Mouse (Mus musculus) heart, adult 9 months (tissue): Measurements from ENCODE around the gene Trmt112.
"Not testable (repeated sequence)": the region's sequence is repeated elsewhere in the genome, so short reads cannot be mapped to it uniquely, and the experiment has no call there.

Source experiments
- DNase-seq, 2 experiments: peaks; one replicate each; pipeline ENCODE4 v3.0.0; 2022; ENCODE audit warnings: low spot score in 2 of 2

The Trmt112 gene

DNA sequence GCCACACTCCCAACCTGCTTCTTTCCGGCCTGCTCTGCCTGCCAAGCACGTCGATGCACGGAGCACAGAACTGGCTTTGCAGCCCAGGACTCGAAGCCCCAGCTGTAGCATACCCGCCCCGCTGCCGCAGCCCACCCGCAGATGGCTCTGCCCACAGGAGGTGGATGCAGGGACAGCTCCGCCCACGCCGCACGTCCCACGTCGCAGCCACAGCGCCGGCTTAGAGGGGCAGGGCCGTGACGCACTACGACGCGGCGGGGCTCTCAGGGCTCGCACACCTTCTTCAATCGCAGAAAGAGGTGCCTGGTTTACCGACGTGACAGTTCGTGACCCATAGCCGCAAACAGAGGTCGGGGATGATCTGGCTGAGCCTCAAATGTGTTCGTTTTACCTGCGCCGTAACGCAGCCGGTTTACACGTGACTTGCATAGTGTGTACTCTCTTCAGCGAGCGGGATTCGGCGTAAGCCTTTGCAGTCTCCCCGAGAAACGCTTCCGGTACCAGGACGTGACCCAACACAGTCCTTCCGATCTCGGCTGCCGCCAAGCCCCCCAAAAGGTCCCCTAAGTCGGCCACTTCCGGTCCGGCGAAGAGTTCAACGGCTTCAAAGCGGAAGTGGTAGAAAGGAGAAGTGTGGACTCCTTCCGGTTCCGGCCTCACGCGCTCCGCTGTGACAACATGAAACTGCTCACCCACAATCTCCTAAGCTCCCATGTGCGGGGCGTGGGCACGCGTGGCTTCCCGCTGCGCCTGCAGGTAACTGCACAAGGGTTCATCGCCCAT is at the start of gene Trmt112, which contains the start of gene Prdx5:
Gene Trmt112, plus strand, starts transcription at position 192 of the 783 bp plus-strand sequence.
Gene Prdx5, minus strand, starts transcription at position 600 of the 783 bp plus-strand sequence.
- peak; percentile 89 to 92 for DNase-seq

DNA sequence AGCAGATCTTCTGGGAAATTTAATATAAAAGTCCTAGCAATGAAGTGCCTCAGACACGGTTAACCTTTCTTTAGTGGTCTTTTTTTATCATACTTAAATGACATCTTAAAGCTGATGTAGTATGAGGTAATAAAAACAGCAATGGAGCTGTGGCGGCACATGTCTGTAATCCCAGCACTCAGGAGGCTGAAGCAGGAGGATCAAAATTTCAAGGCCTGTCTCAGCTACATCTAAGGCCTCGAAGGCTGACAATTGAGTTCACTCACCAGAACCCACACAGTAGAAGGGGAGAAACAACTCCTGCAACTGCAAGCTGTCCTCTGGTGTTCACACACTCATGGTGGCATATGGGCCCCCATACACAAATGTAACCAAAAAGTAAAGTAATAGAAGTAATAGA is 49.5 kb upstream of the Trmt112 start:
- DNase-seq = no peak

DNA sequence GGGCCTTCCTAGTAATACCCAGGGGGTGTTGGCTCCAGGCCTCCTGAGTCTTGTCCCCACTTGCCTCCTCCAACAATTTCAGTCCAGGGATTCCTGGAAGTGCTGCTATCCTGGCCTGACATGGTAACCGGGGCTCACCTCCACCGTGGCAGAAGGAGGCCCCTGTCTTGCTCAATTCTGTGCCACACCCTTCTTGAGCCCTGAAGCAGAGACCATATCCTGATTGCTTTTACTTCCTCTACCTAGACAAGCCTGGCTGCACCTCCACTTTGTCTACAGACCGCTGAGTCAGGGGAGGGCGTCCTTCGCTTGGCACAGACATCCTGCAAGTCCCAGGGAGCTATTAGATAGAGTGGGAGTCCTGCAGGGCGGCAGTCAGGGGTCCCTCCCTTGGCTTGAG is 48.8 kb upstream of the Trmt112 start:
- DNase-seq = no peak

DNA sequence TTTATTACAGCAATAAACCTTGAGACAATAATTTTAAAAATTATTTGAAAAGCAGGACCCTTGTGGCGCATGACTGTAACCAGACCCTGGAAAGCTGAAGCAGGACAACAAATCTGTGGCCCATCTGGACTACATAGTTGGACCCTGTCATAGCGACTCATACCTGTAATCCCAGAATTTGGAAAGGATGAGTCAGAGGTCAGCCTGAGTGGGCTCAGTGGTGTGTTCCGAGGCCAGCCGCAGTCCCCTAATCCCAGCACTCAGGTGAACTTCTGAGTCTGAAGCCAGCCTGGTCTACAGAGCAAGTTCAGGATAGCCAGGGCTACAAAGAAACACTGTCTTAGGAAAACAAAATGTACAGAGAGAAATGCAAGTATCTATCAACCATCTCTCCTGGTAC is 48.0 kb upstream of the Trmt112 start:
- DNase-seq = no peak

DNA sequence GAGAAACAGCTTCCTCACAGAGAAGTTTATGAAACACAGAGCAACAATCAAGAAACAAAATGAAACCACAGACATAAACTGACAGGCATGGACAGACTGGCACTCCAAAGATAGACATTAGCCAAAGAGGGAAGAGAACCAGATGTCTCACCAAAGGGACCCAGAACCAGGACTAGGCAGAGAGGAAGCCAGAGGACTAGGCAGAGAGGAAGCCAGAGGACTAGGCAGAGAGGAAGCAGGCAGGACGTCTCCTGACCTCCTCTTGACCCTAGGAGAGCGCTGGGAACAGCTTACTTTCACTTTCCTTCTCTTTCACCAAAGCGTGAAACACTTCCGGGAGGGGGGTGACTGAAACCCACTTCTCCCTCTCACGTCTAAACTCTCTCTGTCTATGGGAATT is 40.1 kb upstream of the Trmt112 start:
- DNase-seq = peak; percentile 76 to 84

DNA sequence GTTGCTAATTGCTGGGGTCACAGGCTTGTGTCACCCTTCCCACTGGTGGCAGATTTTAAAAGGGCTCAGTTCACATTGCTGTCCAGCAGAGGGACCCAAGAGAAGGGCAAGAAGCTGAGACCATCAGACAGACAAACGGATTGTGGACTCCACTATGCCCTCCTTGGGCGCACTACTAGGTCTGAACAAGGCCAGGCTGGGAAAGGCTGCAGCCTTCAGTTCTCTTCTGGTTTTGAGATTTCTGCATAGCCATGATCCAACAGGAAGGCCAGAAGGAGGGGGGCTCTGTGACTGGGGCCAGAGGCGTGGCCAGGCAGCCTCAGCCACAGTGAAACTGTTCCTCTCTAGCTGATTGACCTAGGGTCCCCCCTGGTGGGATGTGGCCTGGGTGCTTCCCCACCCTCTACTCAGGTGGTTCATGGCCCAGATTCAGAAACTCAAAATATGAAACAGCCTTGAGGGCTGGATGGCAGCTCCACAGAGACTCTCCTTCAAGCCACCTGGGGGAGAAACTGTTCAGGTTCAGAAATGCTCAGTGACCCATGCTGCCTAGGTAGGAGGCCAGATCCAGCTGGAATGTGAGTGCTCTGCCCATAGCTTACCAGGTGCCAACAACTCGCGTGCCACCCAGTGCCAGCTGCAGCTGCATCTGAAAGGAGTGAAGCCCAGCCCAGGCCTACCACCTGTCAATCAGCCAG is 37.8 kb upstream of the Trmt112 start:
- peak in 1 of 2 experiments; percentile 23 for DNase-seq

DNA sequence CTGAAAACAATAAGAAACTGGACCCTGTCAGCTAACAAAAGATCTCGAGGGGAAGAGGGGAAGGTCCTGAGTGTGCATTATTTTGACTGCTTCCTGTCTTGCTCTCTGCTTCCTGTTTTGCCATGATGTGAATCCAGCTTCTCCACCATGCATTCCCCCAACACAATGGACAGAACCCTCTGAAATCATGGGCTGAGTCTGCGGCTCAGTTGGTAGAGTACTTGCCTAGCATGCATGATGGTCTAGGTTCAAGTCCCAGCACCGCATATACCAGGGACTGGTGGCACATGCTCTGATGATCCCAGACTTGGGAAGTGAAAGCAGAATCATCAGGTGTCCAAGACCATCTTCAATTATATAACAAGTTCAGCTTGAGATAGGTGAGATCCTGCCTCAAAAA is 36.8 kb upstream of the Trmt112 start:
- DNase-seq = no peak

DNA sequence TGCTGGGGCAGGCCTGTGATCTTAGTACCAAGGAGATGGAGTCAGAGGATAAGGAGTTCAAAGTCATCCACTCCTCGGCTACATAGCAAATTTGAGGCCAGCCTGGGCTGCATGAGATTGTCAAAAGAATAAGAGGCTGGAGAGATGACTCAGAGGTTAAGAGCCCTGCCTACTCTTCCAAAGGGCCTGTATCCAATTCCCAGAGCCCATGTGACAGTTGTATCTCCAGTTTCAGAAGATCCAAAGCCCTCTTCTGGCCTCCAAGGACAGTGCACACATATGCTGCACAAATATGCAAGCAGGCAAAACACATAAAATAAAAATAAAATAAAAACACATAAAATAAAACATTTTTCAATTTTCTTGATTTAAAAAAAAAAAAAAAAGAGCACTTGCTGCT is 35.2 kb upstream of the Trmt112 start:
- no peak for DNase-seq

DNA sequence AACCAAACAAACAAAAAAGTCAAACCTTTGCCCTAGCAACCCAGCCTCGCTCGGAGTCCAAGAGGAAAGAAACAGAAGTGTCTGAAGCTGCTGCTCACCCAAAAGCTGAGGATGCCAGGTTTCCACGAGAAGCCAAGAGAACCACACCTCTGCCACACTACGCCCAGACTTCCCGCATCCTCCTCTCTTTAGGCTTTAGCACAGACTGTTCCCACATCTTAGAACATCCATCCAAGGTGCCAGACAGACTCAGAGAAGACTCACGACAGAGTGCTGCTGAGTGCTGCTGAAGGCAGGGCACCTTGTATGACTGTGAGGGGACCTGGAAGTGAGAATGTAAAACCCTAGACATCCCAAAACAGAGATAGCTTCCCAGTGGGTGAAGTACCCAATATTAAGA is 33.7 kb upstream of the Trmt112 start:
- no peak for DNase-seq

DNA sequence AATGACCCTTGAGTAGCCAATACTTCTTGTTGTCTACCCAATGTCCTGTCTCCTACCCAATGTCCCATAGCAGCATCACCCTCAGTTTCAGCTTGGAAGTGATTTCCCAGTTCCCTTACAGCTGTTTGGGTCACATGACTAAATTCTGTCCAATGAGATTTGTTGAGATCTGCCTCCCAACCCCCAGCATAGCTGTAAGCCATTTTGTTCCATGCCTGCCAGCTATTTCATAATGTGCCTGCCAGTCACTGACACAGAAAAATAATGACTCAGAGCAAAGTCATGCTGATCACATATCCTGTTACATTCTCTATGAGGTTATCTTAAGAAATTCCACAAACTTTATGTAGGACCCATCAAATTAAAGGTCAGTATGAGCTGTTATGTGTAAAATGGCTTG is 32.7 kb upstream of the Trmt112 start:
- no peak for DNase-seq

DNA sequence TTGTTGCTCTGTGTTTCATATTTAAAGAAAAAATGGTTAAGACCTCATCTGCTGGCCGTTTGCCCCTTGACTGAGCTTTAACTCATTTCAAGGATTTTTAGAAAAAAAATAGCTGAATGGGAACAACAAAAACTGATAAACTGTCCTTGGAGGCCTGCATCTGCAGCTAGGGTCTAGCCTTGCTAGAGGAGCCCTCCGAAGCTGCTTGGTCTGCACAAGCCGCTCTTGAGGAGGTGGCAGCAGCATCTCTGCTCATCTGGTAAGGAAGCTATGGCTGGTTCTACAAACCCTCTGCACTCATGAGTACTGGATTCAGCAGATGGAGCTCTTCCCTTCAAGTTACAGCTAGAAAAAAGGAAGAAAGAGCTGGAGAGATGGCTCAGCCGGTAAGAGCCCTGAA is 31.5 kb upstream of the Trmt112 start:
- no peak for DNase-seq

DNA sequence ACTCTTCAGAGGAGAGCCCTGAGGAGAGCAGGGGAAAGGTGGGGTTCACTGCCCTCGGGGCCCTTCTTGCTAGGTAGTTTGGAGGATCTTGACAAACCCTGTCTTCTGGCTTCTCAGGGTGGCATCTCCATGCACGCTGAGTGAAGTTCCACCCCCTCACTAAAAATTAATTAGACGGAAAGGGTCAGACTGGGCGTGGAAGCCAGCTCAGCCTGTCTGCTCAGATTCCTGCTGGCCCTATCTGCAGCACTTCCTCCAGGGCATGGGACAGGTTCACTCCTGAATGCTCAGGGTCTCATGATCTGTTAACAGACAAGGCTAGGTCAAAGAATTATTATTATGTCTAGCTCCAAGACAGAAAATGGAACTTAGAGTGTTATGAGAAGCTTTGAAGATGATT is 17.0 kb upstream of the Trmt112 start:
- DNase-seq = no peak

DNA sequence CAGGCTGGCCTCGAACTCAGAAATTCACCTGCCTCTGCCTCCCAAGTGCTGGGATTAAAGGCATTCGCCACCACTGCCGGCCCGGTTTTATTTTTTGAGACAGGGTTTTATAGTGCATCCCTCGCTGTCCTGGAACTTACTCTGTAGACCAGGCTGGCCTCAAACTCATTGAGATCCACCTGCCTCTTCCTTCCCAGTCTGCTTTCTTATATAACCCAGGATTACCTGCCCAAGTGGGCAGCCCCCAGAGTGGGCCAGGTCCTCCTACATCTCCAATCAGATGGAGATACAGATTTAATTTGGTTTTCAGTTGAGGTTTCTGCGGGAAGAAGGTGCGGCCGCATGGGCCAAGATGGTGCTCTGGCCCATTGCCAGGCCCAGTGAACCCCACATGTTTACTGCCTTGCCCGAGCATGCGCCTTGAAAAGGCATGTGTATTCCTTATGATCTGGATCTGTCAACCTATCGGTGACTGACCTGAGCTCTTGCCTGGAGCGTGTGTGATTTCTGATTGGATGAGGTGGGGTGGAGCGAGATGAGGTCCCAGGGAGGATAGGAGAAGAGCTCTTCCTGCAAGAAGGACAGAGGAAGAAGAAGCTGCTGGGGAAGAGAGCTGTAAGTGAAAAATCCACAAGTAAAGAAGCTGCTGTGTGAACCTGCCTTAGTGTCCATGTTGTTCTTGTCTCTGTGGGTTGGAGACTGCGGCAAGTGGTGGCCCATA is 15.6 kb upstream of the Trmt112 start:
- no peak for DNase-seq

DNA sequence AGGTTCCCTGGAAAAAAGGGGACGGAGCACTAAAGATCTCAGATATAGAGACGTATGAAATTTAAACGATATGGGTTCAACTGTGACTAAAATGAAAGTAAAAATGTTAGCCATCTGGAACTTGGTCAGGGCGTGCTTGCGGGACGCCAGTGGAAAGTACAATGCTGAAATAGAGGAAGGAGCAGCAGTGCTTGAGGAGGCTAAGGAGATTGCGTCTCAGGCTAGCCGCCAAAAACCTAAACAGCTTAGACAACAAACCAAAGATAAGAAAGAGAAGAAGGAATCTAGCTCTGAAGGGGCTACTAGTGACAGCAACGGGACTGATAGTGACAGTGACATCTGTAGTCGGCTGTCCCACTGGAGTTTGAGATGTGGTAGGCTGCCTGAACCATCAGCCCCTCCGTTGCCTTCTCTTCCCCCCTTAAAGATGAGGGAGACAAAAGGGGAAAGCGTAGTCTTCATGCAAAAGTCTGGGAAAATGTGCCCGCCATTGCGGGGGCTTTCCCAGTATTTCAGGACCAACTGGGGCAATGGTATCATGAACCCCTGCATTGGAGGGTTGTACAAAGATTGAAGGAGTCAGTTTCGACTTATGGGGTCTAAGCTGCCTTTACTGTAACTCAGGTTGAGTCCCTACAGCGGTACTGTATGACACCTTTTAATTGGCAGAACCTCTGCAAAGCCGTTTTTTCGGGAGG is 13.7 kb upstream of the Trmt112 start:
- not testable (repeated sequence) for DNase-seq

DNA sequence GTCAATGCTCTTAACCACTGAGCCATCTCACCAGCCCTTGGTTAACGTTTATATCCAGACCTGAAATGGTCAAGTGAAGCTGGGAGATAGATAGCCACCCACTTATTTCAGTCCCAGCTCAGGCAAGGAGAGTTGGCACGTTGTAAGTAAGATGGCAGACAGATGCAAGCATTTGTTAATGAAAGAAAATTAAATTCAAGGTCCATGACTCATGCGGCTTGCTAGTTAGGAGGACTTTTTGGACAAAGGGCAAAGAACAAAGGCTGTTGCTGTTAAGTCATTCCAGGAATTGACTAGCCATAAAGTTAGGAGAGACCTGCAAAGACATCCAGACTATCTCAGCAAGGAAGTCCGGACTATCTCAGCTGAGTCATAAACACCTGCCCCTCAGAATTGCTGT is 9.9 kb upstream of the Trmt112 start:
- no peak for DNase-seq

DNA sequence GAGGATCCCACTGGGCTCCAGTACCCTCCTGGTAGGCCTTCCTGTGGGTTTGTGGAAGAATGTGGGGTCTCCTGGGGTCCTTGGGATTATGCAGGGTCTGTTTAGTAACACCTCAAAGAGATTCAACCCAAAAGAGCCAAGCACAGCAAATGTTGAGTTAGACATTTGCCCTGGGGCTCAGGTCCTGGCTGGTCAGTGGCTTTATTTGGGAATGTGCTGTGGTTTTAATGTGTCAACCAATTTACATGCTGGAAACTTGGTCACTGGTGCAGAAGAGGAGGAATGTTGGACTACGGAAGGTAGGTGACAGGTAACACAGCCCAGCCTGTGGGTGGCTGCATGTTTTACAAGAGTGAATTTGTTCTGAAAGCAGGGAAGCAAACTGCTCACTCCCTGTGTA is 6.5 kb upstream of the Trmt112 start:
- DNase-seq = no peak

DNA sequence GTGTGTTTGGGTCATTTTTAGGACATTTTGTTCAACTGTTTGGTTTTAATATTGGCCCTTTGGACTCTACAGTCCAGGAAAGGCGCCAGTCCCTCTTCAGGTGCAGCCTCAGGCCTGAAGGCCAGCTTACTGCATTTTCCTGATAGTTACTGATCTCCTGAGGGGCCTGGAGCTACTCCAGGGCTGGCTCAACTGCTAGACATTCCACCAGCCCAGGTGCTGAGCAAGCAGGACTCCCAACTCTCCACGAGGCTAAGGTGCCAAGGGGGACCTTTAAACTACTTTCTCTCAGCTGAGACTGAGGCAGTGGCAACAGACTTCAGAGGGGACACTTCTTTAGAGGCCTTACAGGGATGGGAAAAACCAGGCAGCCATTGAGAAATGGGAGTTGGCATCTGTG is 4.7 kb upstream of the Trmt112 start:
- DNase-seq = no peak

DNA sequence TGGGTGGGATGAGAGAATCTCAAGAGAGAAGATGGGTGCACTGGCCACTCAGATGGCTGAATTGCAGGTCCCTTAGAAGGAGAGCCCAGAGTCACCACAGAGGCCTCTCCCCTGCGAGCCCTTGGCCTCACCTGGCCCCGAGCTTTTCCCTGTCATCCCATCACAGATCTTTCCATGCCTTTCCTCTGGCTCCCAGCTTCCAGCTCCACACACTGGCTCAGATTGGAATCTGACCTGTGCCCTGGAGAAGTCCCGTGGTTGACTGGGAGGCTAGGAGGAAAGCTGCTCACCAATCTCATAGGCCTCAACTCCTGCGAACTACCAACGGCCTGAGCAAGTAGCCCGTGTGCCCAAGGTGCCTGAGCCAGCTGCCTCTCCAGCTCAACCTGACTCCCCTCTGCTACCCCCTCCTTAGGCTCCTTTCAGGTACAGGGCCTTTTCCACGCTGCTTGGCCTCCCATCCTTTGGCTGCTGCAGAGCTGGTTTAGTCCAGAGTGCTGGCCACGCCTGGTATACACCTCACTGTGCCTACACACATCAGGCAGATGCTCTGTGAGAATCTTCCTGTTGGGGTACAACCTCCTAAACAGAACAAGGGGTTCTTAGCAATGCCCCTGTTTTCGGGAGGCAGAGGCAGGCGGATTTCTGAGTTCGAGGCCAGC is 3.9 kb upstream of the Trmt112 start:
- DNase-seq = no peak

DNA sequence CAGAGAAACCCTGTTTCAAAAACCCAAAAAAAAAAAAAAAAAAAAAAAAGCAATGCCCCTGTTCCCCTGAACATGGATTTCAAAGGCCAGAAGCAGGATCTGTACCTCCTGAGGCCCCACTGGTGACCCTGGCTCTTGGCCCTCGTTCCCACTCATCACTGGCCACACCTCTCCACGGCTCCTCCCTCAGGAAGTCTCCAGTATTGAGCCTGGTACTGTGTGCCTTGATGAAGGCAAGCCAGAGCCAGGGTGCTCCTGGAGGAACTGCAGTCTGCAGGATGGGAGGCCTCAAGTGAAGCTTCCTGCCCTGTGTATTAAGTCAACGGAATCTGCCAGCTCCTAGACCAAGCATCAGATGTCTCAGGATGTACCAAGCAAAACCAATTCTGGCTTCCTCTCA is 3.3 kb upstream of the Trmt112 start:
- no peak for DNase-seq

DNA sequence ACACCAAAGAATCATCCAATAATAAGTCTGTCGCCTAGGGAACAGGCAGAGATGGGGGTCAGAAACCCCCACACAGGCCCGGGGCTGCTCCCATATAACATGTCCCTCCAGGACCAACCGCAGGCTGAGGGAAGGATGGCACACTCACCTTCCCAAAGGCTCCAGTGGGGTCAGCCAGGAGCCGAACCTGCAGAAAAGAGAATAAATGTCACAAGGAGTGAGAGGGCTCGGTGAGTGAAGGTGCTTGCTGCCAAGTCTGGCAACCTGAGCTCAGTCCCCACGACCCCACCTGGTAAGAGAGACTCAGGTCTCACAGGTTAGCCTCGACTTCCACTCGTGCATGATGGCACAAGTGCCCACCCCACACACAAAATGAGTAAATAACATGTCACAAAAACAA is 2.4 kb upstream of the Trmt112 start:
- no peak for DNase-seq

DNA sequence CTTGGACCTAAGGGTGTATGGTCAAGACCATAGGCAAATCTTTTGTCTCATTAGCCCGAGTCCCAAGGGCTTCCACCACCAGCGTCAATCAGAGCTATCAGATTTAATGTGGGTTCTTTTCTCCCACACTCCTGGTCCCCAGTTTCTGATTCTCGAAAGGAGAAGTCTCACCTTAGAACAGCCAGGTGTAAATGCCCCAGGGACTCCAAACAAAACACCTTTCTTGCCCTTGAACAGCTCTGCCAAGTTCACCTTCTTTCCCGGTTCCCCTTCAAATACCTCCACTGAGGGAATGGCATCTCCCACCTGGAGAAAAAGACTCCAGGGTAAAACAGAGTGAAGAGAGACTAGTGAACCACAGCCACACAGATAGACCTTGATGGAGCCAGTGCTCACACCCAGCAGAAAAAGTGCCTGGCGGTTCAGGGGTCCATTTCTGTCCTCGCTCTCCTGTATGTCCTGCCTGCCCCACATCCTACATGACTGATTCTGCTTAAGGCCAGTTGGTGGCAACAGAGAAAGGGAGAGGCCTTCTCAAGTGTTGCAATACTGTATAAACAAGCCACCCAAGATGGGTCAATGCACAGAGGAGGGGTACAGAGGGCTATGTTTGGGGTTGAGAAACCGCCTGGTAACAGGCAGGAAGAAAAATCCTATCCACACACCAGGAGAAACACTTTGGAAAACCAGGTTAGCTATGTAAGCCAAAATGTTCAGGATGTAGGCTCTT is 1.5 kb upstream of the Trmt112 start:
- DNase-seq = no peak
